Mouse (Mus musculus): Measurements from ENCODE around the gene Spint2.
A peak's percentile ranks its signal among the peaks of the same experiment; 100 is the strongest.

The Spint2 gene

DNA sequence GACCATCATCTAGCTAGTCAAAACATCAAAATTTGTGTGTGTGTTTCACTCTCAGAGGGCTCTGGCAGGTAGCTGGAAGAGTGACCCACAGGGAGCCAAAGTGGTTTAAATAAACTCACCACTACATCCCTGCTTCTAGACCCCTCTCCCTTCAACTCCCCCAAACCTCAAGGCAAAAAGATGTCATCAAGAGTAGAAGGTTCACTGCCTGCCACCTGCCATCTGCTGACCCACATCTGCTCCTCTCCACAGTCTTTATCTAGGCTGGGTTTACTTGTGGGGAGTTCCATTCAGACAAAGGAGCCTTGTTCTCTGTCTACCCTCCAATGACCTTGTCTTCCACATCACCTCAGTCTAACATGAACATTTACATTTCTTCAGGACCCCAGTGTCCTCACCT is 2.5 kb downstream of the Spint2 start:
- DNase-seq, result no peak

DNA sequence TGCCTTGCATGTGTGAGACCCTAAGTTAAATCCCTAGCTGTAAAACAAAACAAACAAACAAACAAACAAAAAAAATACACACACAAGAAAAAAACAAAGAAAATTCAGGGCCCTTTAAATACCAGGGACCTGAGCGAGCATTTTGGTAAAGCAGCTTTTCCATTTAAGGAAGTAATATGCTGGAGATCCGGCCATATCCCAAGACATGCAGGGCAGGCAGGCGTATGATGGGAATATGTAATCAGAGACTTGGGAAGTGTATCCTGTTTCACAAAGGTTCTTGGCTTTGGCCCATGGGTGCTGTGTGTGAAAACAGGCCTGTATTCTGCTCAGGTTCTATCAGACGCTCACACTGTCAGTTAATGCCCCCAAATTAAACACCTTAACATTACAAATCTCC is 4.2 kb downstream of the Spint2 start:
- DNase-seq, result no peak

DNA sequence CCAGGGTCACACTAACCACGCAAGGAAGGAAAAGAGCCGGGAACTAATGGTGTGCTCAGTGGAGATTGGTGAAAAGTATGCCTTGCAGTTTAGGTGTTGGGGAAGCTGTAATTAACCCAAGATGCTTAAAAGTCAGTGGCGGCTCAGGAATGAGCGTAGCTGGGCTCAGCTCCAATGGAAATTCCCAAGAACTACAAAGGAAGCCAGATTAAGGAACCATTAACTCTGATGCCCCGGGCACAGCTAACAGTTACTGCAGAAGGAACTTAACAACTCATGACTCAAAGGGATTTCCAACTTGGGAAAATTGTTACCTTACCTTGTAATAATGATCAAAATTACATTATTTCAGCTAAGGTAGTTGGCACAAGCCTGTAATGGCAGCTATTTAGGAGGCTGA is 5.0 kb downstream of the Spint2 start:
- DNase-seq, result no peak

DNA sequence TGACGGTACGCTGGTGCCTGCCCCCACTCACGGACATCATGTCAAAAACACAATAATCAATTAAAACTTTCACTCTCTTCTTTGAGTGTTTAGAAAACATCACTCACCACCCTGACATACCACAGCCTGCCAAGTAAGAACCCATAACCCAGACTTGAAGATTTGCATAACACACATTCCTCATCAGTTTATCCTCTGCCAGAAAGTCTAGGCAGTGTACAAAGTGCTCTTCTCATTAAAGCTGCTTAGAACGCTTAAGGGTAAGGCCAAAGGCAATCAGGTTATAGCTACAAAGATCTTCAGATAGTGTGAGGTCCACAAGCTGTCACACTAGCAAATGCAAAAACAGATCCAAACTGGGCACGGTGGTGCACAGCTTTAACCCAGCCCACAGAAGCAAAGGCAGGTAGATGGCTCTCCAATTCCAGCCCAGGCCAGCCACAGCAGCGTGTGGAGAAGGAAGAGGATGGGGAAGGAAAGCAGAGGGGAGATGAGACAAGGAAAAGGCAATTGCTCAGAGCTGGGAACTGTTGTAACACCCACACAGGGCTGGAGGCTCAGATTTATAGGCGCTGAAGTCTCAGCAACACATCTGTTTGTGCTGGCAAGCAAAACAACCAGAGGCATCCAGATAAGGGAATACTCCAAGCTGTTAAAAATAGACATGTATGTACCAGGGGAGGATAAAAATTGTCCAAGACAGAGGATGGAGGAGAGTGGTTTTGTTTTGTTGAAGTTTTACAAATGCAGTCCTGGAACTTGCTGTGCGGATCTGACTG is 9.8 kb downstream of the Spint2 start:
- DNase-seq, result no peak

DNA sequence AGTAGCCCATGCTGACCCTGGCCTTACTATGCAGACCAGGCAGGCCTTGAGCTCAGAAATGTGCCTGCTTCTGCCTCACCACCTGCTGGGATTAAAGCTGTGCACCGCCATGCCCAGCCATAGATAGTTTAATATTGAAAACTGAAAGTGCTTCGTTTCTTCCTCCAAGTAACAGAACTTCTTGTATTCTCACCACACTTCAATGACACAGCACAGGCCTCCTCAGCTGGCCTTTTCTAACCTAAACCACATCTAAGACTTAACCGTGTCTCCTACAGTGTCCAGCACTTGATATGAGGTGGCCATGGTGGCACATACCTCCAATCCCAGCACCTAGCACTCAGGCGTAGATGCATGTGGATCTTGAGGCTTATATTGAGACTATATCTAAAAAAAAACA is 11.3 kb downstream of the Spint2 start:
- no peak for DNase-seq

DNA sequence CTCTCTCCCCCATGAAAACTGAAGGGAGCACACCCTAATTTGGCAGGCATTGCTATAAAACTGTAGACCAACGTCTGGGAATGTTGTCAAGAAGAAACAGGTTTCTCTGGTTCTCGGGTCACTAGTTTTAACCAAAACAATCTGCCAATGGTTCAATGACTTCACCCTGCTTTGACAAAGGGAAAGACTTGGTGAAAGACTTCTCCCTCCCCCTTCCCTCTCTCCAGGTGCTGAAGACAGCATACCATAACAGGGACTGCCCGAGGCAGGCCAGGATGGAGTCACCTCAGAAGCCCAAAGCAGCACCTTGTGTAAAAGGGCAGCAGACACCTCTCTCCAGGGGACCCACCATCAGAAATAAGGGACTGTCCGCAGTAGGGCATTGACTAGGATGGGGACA is 14.8 kb downstream of the Spint2 start:
- DNase-seq, result no peak

DNA sequence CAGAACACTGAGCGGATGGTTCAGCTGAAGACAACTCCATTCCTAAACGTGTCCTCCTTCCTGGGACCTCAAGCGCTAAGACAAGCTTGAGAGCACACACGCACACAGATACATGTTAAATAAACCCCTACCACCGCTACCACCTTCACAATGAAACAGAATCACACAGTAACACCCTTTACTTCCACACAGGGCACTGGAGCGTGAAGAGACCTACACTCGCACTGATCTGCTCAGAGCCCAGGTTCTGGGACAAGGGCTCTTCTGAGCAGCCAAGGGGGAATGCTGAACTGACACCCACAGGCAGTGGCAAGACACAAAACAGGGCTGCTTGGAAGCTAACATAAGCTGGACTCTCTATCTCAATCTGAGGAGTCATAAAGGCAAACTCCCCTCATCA is 16.1 kb downstream of the Spint2 start:
- no peak for DNase-seq

DNA sequence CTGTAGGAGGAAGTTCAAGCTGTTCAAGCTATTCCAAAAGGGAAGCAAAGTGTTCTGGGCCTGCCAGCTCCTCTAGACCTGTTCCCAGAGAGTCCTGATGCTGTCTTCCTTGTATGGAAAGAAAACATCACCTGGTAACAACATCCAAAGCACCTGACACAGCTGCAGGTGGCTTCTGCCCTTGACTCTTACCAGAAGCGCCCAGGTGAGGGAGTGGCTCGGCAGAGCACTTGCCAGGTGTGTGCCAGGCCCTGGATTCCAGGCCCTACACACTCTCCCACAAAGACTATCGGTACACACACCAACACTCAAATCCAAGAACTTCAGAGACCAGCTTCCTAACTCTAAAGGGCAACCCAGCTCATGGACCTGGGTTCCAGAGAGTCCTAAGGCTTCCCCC is 17.9 kb downstream of the Spint2 start:
- no peak for DNase-seq

DNA sequence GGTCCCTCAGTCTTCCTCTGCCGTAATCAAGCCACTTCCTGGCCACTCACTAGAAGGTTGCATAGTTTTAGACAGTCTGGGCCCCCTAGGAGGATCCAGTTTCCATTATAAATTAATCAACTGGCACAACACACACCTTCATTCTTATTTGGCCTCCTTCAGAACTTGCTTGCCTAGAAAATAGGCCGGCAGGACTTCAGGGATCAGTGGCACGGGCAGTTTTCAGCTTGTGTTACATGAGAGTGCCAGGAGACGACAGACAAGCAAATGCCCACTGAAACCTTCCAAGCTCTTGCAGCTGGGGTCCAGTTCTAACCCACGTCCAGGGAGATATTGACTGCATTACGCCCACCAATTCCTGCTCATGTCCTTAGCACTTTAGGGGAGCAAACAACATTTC is 19.6 kb downstream of the Spint2 start:
- DNase-seq, result no peak

DNA sequence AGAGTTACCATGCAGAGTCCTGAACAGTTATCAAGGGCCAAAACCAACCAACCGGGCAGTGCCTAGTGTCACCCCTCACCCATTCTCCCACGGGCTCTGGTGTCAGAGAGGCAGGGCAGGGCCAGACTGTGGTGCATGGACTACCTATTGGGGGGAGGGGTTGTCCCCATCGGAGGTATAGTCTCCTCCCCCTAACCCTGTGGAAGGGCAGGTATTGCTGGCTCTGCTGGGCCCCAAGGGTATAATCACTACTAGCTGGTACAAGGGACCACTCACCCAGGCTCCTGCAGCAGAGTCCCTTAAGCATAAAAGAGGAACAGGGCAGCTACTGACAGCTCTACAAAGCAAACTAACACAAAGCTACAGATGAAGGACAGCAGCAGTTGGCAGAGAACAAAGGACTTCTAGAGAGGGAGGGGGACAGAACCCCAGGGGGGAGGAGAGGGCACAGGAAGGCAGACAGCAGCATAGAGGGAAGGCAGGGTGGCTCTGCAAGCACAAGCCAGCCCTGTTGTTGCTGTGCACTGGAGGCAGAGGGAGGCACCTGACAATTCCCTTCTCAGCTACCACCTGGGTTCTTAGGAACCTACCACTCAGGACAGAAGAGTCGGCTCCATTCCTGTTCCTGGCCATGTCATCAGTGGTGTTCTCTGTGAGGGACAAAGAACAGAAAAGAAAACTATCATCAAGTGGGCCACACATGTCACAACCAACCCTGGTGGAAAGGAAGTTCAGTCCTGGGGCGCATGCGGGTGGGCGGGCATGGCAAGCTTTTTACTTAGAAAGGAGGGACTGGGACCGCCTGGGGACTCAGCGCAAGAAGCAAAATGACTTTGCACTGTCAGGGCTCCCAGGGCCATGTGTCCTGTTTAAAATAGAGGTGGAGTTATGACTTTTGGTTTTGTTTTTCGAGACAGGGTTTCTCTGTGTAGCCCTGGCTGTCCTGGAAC is 21.7 kb downstream of the Spint2 start:
- no peak for DNase-seq

DNA sequence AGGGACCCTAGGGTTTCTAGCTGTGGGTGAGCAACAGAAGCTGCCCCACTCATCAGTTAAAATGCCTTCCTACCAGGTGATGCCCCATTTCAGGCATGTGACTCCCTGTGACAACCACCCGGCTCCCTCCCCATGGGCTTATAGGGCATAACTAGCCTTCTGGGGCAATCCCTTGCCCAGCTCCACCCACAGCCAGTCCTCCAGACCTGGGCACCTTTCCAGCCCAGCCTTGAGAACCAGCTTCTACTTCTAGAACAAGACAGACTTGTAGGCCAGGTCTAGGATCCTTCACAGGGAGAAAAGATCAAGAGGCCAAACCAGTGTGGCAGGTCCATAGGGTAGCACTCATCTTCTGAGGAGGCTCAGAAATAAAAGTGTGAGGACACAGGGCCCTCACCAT is 24.3 kb downstream of the Spint2 start:
- DNase-seq, result no peak

DNA sequence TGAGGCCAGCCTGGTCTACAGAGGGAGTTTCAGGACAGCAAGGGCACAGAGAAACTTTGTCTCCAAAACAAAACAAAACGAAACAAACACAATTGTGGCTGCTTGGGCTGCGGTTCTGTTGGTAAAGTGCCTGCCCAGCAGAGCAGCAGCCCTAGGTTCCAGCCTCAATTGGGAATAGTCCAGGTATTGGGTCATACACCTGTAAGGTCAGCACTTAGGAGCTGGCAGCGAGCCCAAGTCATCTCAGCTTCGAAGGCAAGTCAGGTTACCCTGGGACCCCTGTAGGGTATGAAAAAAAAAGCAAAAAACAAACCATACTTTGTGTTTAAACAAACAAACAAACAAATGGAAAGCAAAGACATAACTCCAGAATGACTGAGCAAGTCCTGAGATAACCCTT is 25.8 kb downstream of the Spint2 start:
- no peak for DNase-seq

DNA sequence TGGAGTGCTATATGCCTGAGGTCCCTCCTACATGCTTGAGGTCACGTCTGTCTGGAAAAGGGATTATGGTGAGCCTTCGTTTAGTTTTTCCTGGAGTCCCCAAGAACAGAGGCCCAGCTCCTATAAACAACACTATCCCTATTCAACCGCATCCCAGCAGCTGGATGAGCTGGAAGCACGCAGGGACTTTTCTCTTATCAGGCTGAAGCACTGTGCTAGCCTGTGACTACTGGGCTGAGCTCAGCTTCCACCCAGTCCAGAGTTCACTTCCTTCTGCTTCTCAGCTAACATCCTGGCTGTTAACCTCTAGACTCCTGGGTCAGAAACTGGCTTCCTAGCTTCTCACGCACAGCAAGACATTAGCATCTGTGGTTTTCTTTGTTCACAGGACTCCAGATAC is 27.9 kb downstream of the Spint2 start:
- DNase-seq, result no peak

DNA sequence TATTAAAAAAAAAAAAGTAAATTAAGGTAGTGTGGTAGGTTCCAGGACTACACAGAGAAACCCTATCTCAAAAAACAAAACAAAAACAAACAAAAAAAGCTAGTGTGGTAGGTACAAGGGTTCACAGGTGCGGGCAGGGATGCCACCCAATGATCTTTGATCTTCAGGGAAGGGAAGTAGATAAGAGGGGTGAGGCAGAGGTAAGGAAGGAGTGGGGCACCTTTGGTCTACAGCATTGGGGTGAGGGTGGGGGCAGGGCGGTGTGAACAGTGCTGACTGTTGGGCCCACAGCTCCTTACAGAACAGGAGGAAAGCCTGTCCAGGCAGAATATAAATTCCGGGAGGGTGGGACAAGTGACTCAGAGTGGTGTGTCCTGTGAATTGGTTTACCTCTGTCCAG is 30.5 kb downstream of the Spint2 start:
- DNase-seq, result no peak

DNA sequence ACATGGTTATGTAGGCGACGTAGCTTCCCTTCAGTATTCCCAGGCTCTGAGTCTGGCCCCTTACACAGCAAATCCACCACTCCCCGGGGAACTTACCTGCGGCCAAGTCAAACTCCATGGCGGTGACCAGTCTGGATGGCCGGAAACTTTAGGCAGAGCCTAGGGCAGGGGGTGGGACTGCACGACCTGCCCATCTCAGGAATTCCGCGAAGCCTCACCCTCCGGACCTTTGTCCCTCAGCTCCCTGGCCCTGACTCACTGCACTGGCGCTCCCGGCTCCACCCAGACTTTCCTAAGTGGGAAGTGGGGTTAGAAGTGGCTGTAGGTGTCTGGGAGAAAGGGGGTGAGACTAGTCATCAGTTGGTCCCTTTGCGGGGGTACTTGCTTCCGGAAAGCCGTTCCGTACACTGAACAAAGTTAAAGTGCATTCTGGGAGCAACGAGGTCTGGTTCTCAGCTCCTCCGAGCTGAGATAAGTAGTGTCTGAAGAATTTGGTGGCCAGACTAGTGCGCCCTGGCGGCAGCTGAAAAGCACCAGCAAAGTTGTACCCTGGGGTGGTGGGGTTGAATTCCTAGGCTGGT is 33.4 kb downstream of the Spint2 start, which contains the start of gene 2200002D01Rik:
Gene 2200002D01Rik, minus strand, starts transcription at position 206 of the 581 bp plus-strand sequence.
- DNase-seq, result no peak

DNA sequence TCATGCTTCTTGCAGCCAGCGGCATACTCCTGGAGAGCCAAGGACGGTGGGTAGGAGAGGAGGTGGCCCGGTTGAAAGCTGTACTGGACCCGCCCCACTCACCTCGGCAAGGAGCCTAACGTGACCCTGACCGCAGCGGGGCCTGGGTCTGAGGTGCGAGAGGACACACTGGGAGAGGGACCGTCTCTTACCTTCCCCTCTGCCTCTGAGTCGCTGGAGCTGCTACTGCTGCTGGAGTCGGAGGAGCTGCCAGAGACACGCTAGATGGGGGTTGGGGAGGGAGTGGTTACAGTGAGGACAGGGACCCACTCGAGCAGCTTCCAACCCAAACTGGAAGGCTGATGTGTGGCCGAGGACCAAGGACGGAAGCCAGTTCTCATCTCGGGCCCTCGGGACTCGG is 34.0 kb downstream of the Spint2 start:
- DNase-seq, result no peak

DNA sequence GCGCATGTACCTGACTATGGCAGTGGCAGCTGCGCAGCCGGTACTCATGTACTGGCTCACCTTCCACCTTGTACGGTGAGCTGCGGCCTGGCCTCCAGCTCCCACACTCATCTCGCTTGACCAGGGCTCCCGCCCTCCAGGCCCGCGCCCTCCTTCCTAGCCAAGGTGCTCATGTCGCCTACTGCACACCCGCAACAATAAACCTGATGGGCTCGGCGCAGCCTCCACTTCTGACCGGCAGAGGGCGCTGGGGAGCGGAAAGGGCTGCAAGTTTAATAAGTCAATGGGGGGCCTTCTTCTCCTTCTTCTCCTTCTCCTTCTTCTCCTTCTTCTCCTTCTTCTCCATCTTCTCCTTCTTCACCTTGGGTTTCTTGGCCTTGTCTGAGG is 34.4 kb downstream of the Spint2 start:
- DNase-seq, result peak; percentile 63

DNA sequence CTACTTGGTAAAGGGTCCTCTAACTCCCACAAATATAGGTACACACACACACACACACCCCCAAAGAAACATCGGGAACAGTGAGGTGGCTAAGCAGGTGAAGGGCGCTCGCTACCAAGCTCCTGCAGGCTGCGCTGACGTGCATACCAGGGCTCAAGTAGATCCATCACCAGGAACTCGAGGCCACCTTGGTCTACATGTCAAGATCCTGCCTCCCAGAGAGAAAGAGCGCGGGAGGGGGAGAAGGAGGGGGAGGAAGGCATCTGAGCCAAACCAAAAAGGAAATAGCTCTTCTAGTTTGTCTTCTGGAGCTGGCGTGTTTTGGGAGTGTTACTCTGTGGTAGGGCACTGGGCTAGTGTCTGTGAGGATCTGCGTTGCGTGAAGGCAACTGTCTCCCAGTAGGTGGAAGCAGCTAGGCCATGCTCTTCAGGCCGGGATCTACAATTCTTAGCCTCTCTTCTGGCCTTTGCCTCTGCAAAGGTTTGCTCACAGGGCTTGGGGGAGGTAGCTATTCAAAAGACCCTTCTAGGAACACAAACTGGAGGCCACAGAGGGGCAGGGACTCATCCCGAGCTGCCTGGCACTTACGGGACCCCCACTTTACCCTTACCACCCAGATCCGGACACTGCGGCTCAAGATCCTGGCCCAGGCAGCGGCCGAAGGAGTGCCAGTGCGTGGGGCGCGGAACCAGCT is 34.9 kb downstream of the Spint2 start:
- no peak for DNase-seq

DNA sequence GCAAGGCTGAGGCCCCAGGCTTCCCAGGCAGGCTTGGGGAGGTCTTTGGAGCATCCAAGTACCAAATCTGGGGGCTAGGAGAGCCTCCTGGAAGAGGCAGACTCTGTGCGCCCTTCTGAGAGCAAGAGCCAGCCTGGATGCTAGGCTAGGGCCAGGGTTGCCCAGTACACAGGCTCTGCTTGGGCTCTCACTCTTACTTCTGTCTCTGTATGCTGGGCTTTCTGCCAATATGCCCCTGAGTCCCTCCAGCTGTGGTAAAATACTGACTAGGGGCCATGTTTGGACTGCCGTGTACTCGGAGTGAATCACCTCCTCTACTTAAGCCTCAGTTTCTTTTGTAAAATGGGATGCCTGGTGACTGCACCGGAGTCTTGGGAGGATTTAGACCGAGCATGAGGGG is 35.7 kb downstream of the Spint2 start:
- DNase-seq, result no peak

DNA sequence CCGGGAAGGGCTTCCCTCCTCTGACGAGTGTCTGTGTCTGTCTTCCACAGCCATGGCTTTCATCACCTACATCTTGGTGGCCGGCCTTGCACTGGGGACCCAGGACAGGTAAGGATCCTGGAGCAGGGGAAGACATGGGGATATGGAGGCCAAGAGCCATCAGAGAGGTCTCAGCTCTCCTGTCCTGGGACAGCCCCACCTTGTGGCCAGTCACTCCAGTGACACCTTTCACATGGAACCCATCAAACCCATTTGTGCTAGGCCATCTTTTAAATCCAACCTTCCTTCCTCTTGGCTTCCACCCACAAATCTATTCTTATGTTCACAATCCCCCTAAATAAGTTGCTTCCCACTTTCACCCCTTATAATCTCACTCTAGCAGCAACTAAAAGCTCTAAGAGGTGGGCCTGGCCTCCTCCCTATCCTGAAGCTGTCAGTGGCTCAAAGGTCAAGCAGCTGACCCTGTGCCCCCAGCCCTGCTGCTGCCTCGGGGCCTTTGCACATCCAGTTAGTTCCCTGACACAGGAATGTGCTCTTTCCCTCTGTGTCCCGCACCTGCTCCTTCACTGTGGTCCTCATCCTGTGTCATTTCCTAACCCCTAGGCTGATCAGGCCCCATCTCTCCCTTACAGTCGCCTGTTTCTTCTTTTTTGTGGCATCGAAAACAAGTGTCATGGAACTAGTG is 36.8 kb downstream of the Spint2 start:
- no peak for DNase-seq

DNA sequence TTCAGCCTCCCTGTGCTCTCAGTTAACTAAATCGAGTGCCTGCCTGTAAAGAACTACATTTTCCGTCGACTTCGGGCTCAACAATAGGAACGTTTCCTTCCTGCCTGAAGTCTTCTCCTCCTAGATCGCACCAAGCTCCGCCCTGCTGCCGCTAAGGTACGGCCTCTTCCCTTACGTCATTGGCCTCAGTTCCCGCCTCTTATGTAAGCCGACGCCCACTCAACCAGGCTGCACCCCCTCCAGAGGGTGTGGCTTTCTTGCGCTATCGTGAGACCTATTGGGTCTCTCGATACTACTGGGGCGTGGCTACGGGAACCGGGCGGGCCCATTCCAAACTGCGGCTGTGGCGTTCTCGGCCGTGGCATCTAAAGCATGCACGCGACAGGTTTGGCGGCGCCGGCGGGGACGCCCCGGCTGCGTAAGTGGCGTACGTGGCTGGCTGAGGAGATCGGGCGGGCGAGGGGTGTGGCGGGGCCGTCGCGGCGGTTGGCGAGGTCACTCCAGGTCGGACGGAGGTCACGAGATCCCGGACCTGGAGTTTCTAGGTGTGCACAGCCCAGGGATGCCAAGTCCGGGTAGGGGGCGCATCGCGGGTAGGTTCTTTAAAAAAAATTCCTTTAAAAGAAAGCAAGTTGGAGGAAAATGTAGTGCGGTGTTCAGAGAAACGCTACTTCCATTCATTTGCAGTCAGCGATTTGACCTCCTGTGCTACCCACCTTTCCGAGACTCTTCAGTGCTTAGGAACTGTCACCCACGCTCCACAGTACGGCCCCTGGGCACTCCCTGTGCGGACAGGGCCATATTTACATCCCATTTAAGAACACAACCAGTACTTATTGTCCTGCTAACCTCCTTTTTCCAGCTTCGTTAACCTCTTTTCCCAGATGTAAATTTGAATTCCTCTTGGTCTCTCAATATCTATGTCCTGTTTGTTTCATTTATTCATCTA is 43.4 kb downstream of the Spint2 start, which contains the start of gene Yif1b:
Gene Yif1b, plus strand, starts transcription at position 311 of the 949 bp plus-strand sequence.
- DNase-seq, result peak; percentile 99
